Mouse (Mus musculus) liver, postnatal 0 days (tissue): ENCODE data around the gene Rflna.

Experiments used
- CTCF ChIP-seq: sonication (generic); IDR thresholded peaks from 2 replicates; pipeline ENCODE4 v1.5.1; 2016; ENCODE audit warnings: antibody characterized with exemption, low read depth
- EP300 ChIP-seq: IDR thresholded peaks from 2 replicates; pipeline ENCODE4 v1.6.1; 2016; ENCODE audit warnings: antibody characterized with exemption, low read depth, mild to moderate bottlenecking

DNA sequence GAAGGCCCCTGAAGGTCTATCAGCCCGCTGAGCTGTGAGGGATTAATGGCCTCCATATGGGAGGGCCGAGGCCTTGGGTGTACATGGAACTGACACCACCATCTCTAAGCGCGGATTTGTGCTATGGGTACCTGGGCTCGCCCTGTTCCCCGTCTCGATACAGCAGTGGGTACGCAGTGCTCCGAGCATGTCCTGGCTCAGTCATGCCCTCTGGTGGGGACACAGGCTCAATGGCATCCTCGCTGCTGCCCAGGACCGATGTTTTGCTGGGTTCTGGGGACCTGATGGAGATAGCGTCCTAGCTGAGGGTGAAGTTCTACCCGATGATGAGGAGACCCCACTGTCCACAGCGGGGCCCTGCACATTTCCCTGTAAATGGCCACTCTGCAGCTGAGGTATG, 21.0 kb downstream of the Rflna start:
- TF ChIP-seq CTCF (peak; percentile 57), EP300 (no peak)
